Mouse (Mus musculus): Measurements from ENCODE around the gene Clec10a.

DNA sequence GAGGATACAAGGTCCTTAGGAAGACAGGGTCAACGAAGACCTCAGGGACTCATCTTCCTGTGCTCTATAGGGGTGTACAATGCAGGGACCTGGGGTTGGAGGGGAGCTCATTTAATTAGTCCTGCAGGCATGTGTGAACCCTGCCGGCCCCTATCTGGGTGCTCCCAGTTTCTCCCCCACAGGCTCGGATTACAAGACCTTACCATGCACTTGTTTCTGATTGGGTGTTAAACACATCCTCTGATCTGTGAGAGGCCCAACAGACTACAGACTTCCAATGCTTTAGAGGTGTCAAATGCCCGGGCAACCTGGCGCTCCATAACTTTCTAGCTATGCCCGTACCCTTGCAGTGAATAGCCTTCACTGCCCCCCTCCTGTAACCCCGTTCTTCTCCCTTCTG lies 12.1 kb downstream of the Clec10a start:
- TF ChIP-seq CTCF (IDR thresholded peaks at IDR 0.05; ENCODE audit: low read depth) (no peak), EP300 (optimal IDR thresholded peaks at IDR 0.05) (no peak)

Measured in stomach, postnatal 0 days (tissue).